Mouse (Mus musculus): ENCODE results near the gene Glo1.

- TF ChIP-seq CTCF (IDR thresholded peaks at IDR 0.05; ENCODE audit: extremely low read depth, insufficient read length, insufficient replicate concordance, low read depth, low read length), result no peak
- no peak for TF ChIP-seq POLR2A (IDR thresholded peaks at IDR 0.05; ENCODE audit: low read depth, low read length)
Measured at GRCm38 (mm10) chr17:30638996-30639395, 12.3 kb upstream of the Glo1 start.
